ENCODE assay signal across 18 mouse cellular contexts in the genomic region with DNA sequence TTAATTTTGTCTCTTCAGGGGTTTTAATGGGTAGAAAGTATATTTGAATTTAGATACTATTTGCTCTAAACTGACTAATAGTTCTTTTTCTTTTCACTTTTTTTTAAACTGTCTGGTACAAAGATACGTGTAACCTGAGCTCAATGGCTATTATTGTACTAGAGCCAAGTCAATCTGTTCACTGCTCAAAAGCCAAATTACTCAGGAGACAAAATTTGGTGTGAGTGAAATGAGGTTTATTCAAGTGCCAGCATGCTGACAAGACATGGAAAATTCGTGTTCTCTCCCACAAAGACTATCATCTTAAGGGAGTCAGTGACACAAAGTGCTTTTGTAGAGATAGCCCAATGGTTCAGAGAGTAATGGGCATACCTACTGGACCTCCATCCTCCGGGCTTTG.
DNase-seq lines count a peak whose midpoint lies in the region; ATAC-seq lines count a peak whose summit lies in the region.
"Had no signal": no experiment of that assay in that cellular context is flagged by ENCODE, and none has a peak within 500 bp of the region (broad histone marks: within the 10 kb centered on the region; RNA-seq: fewer than 3 reads in every experiment).

No protein-coding gene starts in this region.

- ATAC-seq in monocyte, adult 5-6 weeks (replicated peaks; ENCODE audit: insufficient number of reproducible peaks, low FRiP score, low TSS enrichment, poor library complexity, severe bottlenecking) = no peak
- ATAC-seq: activated CD4-positive, CD25-positive, alpha-beta regulatory T cell, adult 4 months; CD4-positive, CD25-positive, alpha-beta regulatory T cell, adult 4 months; forebrain, embryonic 13.5 days; forebrain, embryonic 15.5 days; forebrain, postnatal 0 days; Patski had no signal

- peak; percentile 74 for DNase-seq in brain, adult 2 months (ENCODE audit: low read depth, low spot score)
- peak; percentile 1 for DNase-seq in cerebellum, adult 11 months
- peak; percentile 4 to 8 for DNase-seq in cerebellum, adult 18-20 months
- peak; percentile 71 for DNase-seq in cerebellum, adult 9-10 months
- DNase-seq in adrenal gland, postnatal 4 days (ENCODE audit: low spot score in 2 of 2) = no peak
- DNase-seq in B cell, adult 2 months = no peak
- no peak for DNase-seq in spleen, postnatal 36 days (ENCODE audit: low spot score in 2 of 2)
- DNase-seq: adrenal gland, adult 8-10 months; adrenal gland, postnatal 14 days; adrenal gland, postnatal 36 days; forebrain, postnatal 0 days; gastrocnemius, adult 2 months had no signal

Comparison
In these comparisons a context has a peak if more than half of its experiments do, and no peak if none do; other contexts are left out.
1. DNase-seq: peak in brain, adult 2 months (single experiment), cerebellum, adult 11 months (single experiment), cerebellum, adult 18-20 months (2 of 2) and cerebellum, adult 9-10 months (single experiment); none in adrenal gland, postnatal 4 days (0 of 2), B cell, adult 2 months (0 of 2) and spleen, postnatal 36 days (0 of 2).